Mouse (Mus musculus): ENCODE measurements around the gene Vamp9.

DNA sequence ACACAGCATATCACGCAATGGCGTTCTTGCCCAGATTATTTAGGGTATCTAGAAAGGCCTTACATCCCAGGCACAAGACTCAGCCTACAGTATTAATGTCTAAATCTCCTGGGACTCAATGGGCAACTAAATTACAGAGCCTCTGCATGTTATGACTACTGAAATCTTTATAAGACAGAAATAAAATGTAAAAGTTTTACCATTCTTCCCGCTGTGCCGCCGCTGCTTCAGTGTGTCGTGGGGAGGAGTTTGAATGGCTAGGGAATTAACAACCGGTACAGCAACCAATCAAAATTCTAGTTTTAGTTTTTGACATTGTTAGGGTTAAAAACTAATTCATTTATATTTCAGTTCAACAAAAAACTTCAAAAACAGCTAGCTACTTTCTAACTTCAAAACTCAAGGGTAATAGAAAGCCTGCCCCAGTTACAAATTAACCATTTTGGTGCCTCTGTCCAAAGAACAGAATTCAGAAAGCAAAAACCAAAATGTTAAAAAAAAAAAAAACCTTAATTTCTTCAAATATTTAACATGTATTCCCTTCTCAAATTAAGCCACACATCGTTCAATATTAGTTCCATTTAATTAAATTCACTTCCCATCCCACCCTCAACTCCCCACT, 70.4 kb downstream of the Vamp9 start:
- TF ChIP-seq CTCF (IDR thresholded peaks at IDR 0.05; ENCODE audit: low read depth, low read length) (no peak), GATA1 (IDR thresholded peaks at IDR 0.05; ENCODE audit: borderline replicate concordance, low read length) (no peak), TAL1 (conservative IDR thresholded peaks at IDR 0.05; ENCODE audit: low read depth, low read length) (no peak)
